Mouse (Mus musculus): ENCODE measurements around the gene Syt9. TPM values are rescaled to one million over a fixed set of nuclear protein-coding genes. Genes with fewer than 3 reads are reported as not detected.

The Syt9 gene
- polyA plus RNA-seq, 1 experiment from 2014 or later: 6.1 TPM

GRCm38 (mm10) chr7:107567261-107567671 lies 196.7 kb downstream of the Syt9 start, which contains the start of gene Olfml1:
Olfml1 (plus strand) TSS chr7:107567446.
- no peaks in the 10 kb centered on the region for H3K4me1 ChIP-seq (replicated peaks)
- ATAC-seq (ENCODE audit: low FRiP score): no peak
- no peaks in the 10 kb centered on the region for H3K27me3 ChIP-seq
- H3K9me3 ChIP-seq: no peaks in the 10 kb centered on the region
- H3K4me2 ChIP-seq: peak within 1 kb of the TSS; percentile 17; the same call in 1 of the 2 replicates
- 71% methylated on average over 7 of the region's 7 CpGs for WGBS
- no peaks in the 10 kb centered on the region for H3K36me3 ChIP-seq
- H3K4me3 ChIP-seq: peak within 1 kb of the TSS; percentile 1; the same call in 1 of the 2 replicates
- H3K27ac ChIP-seq: no peak within 1 kb of the TSS
- H3K9ac ChIP-seq: no peak within 1 kb of the TSS

- H3K36me3 ChIP-seq: no peaks in the 10 kb centered on the region
- no peak for ATAC-seq (ENCODE audit: low FRiP score)
- peak overlapping the region; percentile 1; the same call in 1 of the 2 replicates for H3K4me3 ChIP-seq
- H3K9me3 ChIP-seq: no peaks in the 10 kb centered on the region
- no peak overlapping the region for H3K27ac ChIP-seq
- WGBS: 87% methylated on average over 5 of the region's 5 CpGs
- H3K4me2 ChIP-seq: peak overlapping the region; percentile 17; the same call in 1 of the 2 replicates
- no peak overlapping the region for H3K9ac ChIP-seq
- no peaks in the 10 kb centered on the region for H3K4me1 ChIP-seq (replicated peaks)
- no peaks in the 10 kb centered on the region for H3K27me3 ChIP-seq
Observed at GRCm38 (mm10) chr7:107567674-107568073, 197.1 kb downstream of the Syt9 start.

GRCm38 (mm10) chr7:107568971-107569370 lies 198.4 kb downstream of the Syt9 start:
- Histone ChIP-seq H3K36me3 (no peaks in the 10 kb centered on the region), H3K4me3 (no peak overlapping the region), H3K4me2 (peak overlapping the region; percentile 17; the same call in 1 of the 2 replicates), H3K4me1 (replicated peaks) (no peaks in the 10 kb centered on the region), H3K27me3 (no peaks in the 10 kb centered on the region), H3K9ac (no peak overlapping the region), H3K27ac (no peak overlapping the region), H3K9me3 (no peaks in the 10 kb centered on the region)
- 78% methylated on average over 4 of the region's 4 CpGs for WGBS
- no peak for ATAC-seq (ENCODE audit: low FRiP score)

DNA sequence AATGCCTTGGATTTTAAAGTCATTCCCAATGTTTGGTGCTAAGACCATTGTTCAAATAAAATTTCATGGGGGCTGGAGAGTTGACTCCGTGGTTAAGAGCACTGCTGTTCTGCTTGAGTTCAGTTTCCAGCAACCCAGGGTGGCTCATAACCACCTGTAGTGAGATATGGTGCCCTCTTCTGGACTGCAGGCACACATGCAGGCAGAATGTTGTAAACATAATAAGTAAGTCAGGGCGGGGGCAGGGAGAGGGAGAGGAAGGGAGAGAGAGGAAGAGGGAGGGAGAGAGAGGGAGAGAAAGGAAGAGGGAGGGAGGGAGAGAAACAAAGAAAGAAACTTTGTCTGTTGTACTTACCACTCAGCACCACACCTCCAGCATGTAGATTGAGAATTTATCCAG lies 203.3 kb downstream of the Syt9 start:
- Histone ChIP-seq H3K4me3 (no peak overlapping the region), H3K4me1 (replicated peaks) (no peaks in the 10 kb centered on the region), H3K36me3 (no peaks in the 10 kb centered on the region), H3K9ac (no peak overlapping the region), H3K4me2 (no peak overlapping the region), H3K27me3 (no peaks in the 10 kb centered on the region), H3K9me3 (no peaks in the 10 kb centered on the region), H3K27ac (no peak overlapping the region)
- ATAC-seq (ENCODE audit: low FRiP score): no peak
- 58% methylated on average over 2 of the region's 2 CpGs for WGBS

- ATAC-seq (ENCODE audit: low FRiP score): no peak
Observed at GRCm38 (mm10) chr7:107574276-107574675, 203.7 kb downstream of the Syt9 start.

DNA sequence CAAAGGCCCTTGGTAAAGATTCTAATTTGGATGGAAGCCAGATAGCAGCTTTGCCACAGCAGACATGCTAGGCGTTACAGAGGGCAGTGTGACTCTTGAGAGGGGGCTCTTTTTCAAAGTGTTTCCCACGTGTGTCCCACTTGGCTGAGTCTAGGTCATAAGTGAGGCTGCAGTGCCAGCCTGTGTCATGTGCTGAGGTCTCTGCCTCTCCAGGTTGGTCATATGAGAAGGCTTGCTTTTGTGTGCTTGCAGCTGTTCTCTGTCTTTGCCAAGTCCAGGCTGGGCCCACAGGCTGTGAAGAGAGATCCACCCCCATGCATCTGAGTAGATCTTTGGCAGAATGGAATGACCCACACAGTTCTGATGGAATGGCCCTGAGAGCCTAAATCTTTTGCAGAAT lies 222.1 kb downstream of the Syt9 start:
- Histone ChIP-seq H3K36me3 (no peaks in the 10 kb centered on the region), H3K27me3 (peaks cover 9% of the 10 kb centered on the region), H3K4me3 (no peak overlapping the region), H3K27ac (no peak overlapping the region), H3K4me2 (no peak overlapping the region), H3K9me3 (no peaks in the 10 kb centered on the region), H3K4me1 (replicated peaks) (peaks cover 13% of the 10 kb centered on the region), H3K9ac (no peak overlapping the region)
- WGBS: 36% methylated on average over 2 of the region's 2 CpGs
- no peak for ATAC-seq (ENCODE audit: low FRiP score)

More at GRCm38 (mm10) chr7:107574276-107574675, 203.7 kb downstream of the Syt9 start:
- H3K9me3 ChIP-seq: no peaks in the 10 kb centered on the region
- no peaks in the 10 kb centered on the region for H3K4me1 ChIP-seq (replicated peaks)
- no peaks in the 10 kb centered on the region for H3K27me3 ChIP-seq
- no peak overlapping the region for H3K4me2 ChIP-seq
- H3K36me3 ChIP-seq: no peaks in the 10 kb centered on the region
- H3K9ac ChIP-seq: no peak overlapping the region
- no peak overlapping the region for H3K4me3 ChIP-seq
- WGBS: 70% methylated on average over 3 of the region's 3 CpGs
- H3K27ac ChIP-seq: no peak overlapping the region

GRCm38 (mm10) chr7:107593904-107594303 lies 223.4 kb downstream of the Syt9 start:
- no peak overlapping the region for H3K27ac ChIP-seq
- H3K27me3 ChIP-seq: peaks cover 9% of the 10 kb centered on the region
- no peak overlapping the region for H3K9ac ChIP-seq
- H3K4me2 ChIP-seq: peak overlapping the region; percentile 89
- no peak overlapping the region for H3K4me3 ChIP-seq
- no peaks in the 10 kb centered on the region for H3K9me3 ChIP-seq
- ATAC-seq (ENCODE audit: low FRiP score): no peak
- H3K36me3 ChIP-seq: no peaks in the 10 kb centered on the region
- peaks cover 13% of the 10 kb centered on the region for H3K4me1 ChIP-seq (replicated peaks)
- WGBS: 31% methylated on average over 7 of the region's 7 CpGs

DNA sequence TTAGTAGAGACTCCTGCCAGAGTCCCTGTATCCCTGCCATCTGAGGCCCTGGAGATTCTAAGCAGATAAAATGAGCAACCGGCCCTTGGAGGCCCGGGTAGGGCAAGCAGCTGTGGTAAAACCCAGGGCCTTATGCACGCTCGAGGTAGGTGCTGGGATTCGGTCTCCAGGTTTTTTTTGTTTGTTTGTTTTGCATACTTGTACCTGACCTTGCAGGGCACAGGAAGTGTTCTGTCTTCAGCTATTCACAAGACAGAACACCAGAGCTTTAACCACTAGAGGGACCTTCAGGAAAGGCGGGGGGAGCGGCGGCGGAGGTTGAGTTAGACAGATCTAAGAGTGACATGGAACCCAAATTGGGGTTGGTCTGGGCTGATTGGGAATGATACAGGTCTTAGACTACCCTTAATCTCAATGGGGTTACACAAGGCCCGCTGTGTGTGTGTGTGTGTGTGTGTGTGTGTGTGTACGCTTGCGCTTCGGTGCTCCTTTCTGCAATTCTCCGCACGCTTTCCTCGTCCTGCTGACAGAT lies 223.9 kb downstream of the Syt9 start:
- peaks cover 13% of the 10 kb centered on the region for H3K4me1 ChIP-seq (replicated peaks)
- H3K4me3 ChIP-seq: peak overlapping the region; percentile 58
- peak; percentile 78 for ATAC-seq (ENCODE audit: low FRiP score)
- peak overlapping the region; percentile 89 for H3K4me2 ChIP-seq
- whole genome bisulfite sequencing: 4% methylated on average over 16 of the region's 16 CpGs
- H3K36me3 ChIP-seq: no peaks in the 10 kb centered on the region
- peak overlapping the region; percentile 68 for H3K9ac ChIP-seq
- H3K27me3 ChIP-seq: peaks cover 9% of the 10 kb centered on the region
- no peaks in the 10 kb centered on the region for H3K9me3 ChIP-seq
- no peak overlapping the region for H3K27ac ChIP-seq

- peaks cover 13% of the 10 kb centered on the region for H3K4me1 ChIP-seq (replicated peaks)
- H3K9ac ChIP-seq: peak within 1 kb of the TSS; percentile 68
- H3K27me3 ChIP-seq: peaks cover 9% of the 10 kb centered on the region
- H3K9me3 ChIP-seq: no peaks in the 10 kb centered on the region
- peak; percentile 96 for ATAC-seq (ENCODE audit: low FRiP score)
- no peak within 1 kb of the TSS for H3K27ac ChIP-seq
- no peaks in the 10 kb centered on the region for H3K36me3 ChIP-seq
- H3K4me2 ChIP-seq: peak within 1 kb of the TSS; percentile 89
- H3K4me3 ChIP-seq: peak within 1 kb of the TSS; percentile 58
- 1% methylated on average over 23 of the region's 24 CpGs for WGBS
Observed at GRCm38 (mm10) chr7:107594857-107595402, 224.4 kb downstream of the Syt9 start, which contains the start of gene Ppfibp2. Ppfibp2 (plus strand) TSS chr7:107595207.

DNA sequence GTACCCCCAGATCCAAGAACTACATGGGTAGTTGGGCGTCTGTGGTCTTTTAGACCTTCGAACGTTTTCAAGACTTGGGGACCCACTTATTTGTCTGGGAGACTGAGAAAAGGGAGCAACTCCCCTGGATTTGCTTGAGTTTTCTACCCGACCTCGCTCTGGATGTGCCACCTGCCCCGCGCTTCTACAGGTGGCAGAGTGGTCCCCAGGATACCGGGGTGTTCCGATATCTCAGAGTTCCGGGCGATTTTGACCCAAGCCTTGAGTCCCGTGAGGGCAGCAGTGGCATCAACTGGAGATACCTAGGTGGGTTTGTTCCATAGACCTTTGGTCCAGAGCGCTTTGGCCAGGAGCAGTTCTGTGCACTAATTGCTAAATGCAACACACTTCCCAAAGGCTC lies 224.9 kb downstream of the Syt9 start:
- Histone ChIP-seq H3K9me3 (no peaks in the 10 kb centered on the region), H3K36me3 (no peaks in the 10 kb centered on the region), H3K27ac (no peak overlapping the region), H3K27me3 (peaks cover 9% of the 10 kb centered on the region), H3K9ac (peak overlapping the region; percentile 68), H3K4me3 (peak overlapping the region; percentile 58), H3K4me1 (replicated peaks) (peaks cover 13% of the 10 kb centered on the region), H3K4me2 (peak overlapping the region; percentile 89)
- 14% methylated on average over 13 of the region's 13 CpGs for WGBS
- ATAC-seq (ENCODE audit: low FRiP score): no peak

DNA sequence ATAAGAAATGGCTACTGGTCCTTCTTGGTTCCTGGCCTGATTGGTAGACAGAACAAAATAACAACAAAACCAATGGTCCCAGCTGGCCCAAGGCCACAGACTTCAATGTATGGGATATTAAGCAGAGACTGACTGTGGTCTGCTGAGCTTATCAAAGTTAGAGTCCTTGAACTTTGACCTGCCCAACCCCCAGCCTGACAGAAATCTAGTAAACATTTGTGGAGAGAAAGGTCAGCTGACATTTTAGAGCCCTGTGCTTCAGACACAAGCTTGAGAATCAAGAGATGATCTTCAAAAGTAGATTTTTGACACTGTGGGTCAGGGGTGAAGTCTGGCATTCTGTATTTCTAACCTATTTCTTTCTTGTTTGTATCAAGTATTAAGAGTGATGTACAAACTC lies 226.2 kb downstream of the Syt9 start:
- Histone ChIP-seq H3K9ac (no peak overlapping the region), H3K27ac (no peak overlapping the region), H3K4me1 (replicated peaks) (peaks cover 13% of the 10 kb centered on the region), H3K9me3 (no peaks in the 10 kb centered on the region), H3K4me3 (no peak overlapping the region), H3K36me3 (no peaks in the 10 kb centered on the region), H3K27me3 (peaks cover 9% of the 10 kb centered on the region), H3K4me2 (no peak overlapping the region)
- no peak for ATAC-seq (ENCODE audit: low FRiP score)

GRCm38 (mm10) chr7:107597956-107598355 lies 227.4 kb downstream of the Syt9 start:
- no peak overlapping the region for H3K4me2 ChIP-seq
- H3K27me3 ChIP-seq: peaks cover 9% of the 10 kb centered on the region
- no peak overlapping the region for H3K4me3 ChIP-seq
- H3K9ac ChIP-seq: no peak overlapping the region
- H3K4me1 ChIP-seq (replicated peaks): peaks cover 13% of the 10 kb centered on the region
- no peaks in the 10 kb centered on the region for H3K36me3 ChIP-seq
- no peak overlapping the region for H3K27ac ChIP-seq
- ATAC-seq (ENCODE audit: low FRiP score): no peak
- no peaks in the 10 kb centered on the region for H3K9me3 ChIP-seq
- WGBS: 90% methylated on average over 3 of the region's 3 CpGs

All from hindbrain, embryonic 13.5 days (tissue).